Mouse (Mus musculus) heart, adult 2 months (tissue): ENCODE measurements around the gene Fbxl21.

ENCODE experiments used
- EP300 ChIP-seq: fragments of 200-500 bp; IDR thresholded peaks from 2 replicates; pipeline ENCODE4 v1.6.1; 2011; ENCODE audit warnings: low read depth, low read length, control low read depth; ENCODE audit not compliant: insufficient read depth
- POLR2A ChIP-seq: fragments of 200-500 bp; IDR thresholded peaks from 2 replicates; pipeline ENCODE4 v1.6.1; 2011; ENCODE audit warnings: mild to moderate bottlenecking, low read depth, low read length, control low read depth; ENCODE audit not compliant: insufficient read depth

- TF ChIP-seq EP300 (no peak), POLR2A (no peak)
Measured at GRCm38 (mm10) chr13:56551661-56552060, 29.4 kb downstream of the Fbxl21 start.
